In genomic region chr7:48896051-48896450, GRCm38 (mm10) we compare ENCODE assay signal across 26 mouse cellular contexts. TPM values are rescaled to one million over a fixed set of nuclear protein-coding genes. Genes with fewer than 3 reads are reported as not detected.
DNase-seq lines count a peak whose midpoint lies in the region; ATAC-seq lines count a peak whose summit lies in the region.
"Had no signal": no experiment of that assay in that cellular context is flagged by ENCODE, and none has a peak within 500 bp of the region (broad histone marks: within the 10 kb centered on the region; RNA-seq: fewer than 3 reads in every experiment).

No protein-coding gene starts in this region.

- DNase-seq in heart, postnatal 10 days = no peak
- DNase-seq in heart, postnatal 4 days = no peak
- no peak for DNase-seq in midbrain, embryonic 10.5 days (ENCODE audit: low spot score)
- DNase-seq: adrenal gland, adult 2 months; adrenal gland, postnatal 14 days; cerebellum, adult 11 months; cerebellum, adult 2 months; cerebellum, adult 9-11 months; cerebellum, postnatal 25 days; forebrain, postnatal 0 days; gastrocnemius, adult 2 months; gastrocnemius, postnatal 25 days; kidney, adult 2 months had no signal

- WGBS in heart, embryonic 11.5 days (ENCODE audit: insufficient replicate concordance) = 48% methylated on average over 4 of the region's 4 CpGs
- 22% methylated on average over 4 of the region's 4 CpGs for WGBS in heart, embryonic 14.5 days
- 87% methylated on average over 4 of the region's 4 CpGs for WGBS in midbrain, embryonic 10.5 days
- WGBS in midbrain, embryonic 16.5 days = 87% methylated on average over 4 of the region's 4 CpGs

- peaks cover 50% of the 10 kb centered on the region for H3K4me1 ChIP-seq in heart, embryonic 11.5 days (ENCODE audit: control insufficient read depth, insufficient read depth, low read length)
- H3K4me1 ChIP-seq in heart, embryonic 14.5 days (ENCODE audit: control insufficient read depth in 2 of 2, insufficient read depth in 2 of 2, low read length in 2 of 2) = peaks cover 36 to 61% of the 10 kb centered on the region in 2 experiments
- H3K4me1 ChIP-seq in midbrain, embryonic 10.5 days = peaks cover 61% of the 10 kb centered on the region
- H3K4me1 ChIP-seq in midbrain, embryonic 16.5 days (ENCODE audit: control insufficient read depth, insufficient read depth, low read length) = peaks cover 11% of the 10 kb centered on the region

- intact Hi-C loops in heart, postnatal 10 days (cut with DNase I) = no loop called here

- H3K9ac ChIP-seq in heart, embryonic 11.5 days (ENCODE audit: low read depth, low read length) = 0 out of 2 replicates have a peak overlapping the region, but pooled peaks have one; percentile 52
- H3K9ac ChIP-seq in heart, embryonic 14.5 days (ENCODE audit: low read length) = no peak overlapping the region; the same call in 1 of the 2 replicates
- no peak overlapping the region for H3K9ac ChIP-seq in midbrain, embryonic 16.5 days (ENCODE audit: low read depth, low read length)
- H3K9ac ChIP-seq: embryonic facial prominence, embryonic 12.5 days; embryonic facial prominence, embryonic 15.5 days; forebrain, postnatal 0 days; hindbrain, embryonic 12.5 days; hindbrain, embryonic 15.5 days had no signal

- no peaks in the 10 kb centered on the region for H3K9me3 ChIP-seq in heart, embryonic 11.5 days (replicated peaks; ENCODE audit: control insufficient read depth, low read length)
- no peaks in the 10 kb centered on the region for H3K9me3 ChIP-seq in heart, embryonic 14.5 days (ENCODE audit: control insufficient read depth, low read length)
- H3K9me3 ChIP-seq in midbrain, embryonic 10.5 days (replicated peaks) = no peaks in the 10 kb centered on the region
- H3K9me3 ChIP-seq in midbrain, embryonic 16.5 days (replicated peaks; ENCODE audit: control insufficient read depth, low read length, poor library complexity, severe bottlenecking) = no peaks in the 10 kb centered on the region
- H3K9me3 ChIP-seq: embryonic facial prominence, embryonic 12.5 days; embryonic facial prominence, embryonic 15.5 days; hindbrain, embryonic 12.5 days; hindbrain, embryonic 15.5 days had no signal

- H3K4me2 ChIP-seq in heart, embryonic 11.5 days = no peak overlapping the region
- peak overlapping the region; percentile 21; the same call in 1 of the 2 replicates for H3K4me2 ChIP-seq in heart, embryonic 14.5 days (ENCODE audit: low read length)
- no peak overlapping the region for H3K4me2 ChIP-seq in midbrain, embryonic 16.5 days (ENCODE audit: low read length)
- H3K4me2 ChIP-seq: embryonic facial prominence, embryonic 12.5 days; embryonic facial prominence, embryonic 15.5 days; hindbrain, embryonic 12.5 days; hindbrain, embryonic 15.5 days had no signal

- H3K4me3 ChIP-seq in heart, embryonic 11.5 days (ENCODE audit: low read depth, low read length) = no peak overlapping the region
- no peak overlapping the region for H3K4me3 ChIP-seq in heart, embryonic 14.5 days (ENCODE audit: control insufficient read depth in 1 of 2, insufficient read depth in 1 of 2, low read depth in 1 of 2, low read length in 2 of 2)
- H3K4me3 ChIP-seq in midbrain, embryonic 10.5 days = no peak overlapping the region
- H3K4me3 ChIP-seq in midbrain, embryonic 16.5 days (ENCODE audit: low read depth, low read length) = no peak overlapping the region
- H3K4me3 ChIP-seq: embryonic facial prominence, embryonic 12.5 days; embryonic facial prominence, embryonic 15.5 days; gastrocnemius, adult 2 months; hindbrain, embryonic 12.5 days; hindbrain, embryonic 15.5 days had no signal

- no peak for ATAC-seq in heart, embryonic 11.5 days (replicated peaks; ENCODE audit: insufficient number of reproducible peaks, low FRiP score, low TSS enrichment)
- peak; percentile 57; the same call in 1 of the 2 replicates for ATAC-seq in heart, embryonic 14.5 days (ENCODE audit: insufficient number of reproducible peaks, insufficient read depth, low FRiP score, low read depth)
- ATAC-seq in midbrain, embryonic 16.5 days = no peak
- ATAC-seq: CD4-positive, CD25-positive, alpha-beta regulatory T cell, adult 4 months; forebrain, embryonic 14.5 days; forebrain, postnatal 0 days; intestine, postnatal 0 days had no signal

- no peaks in the 10 kb centered on the region for H3K27me3 ChIP-seq in heart, embryonic 11.5 days (ENCODE audit: control insufficient read depth, insufficient read depth, low read length)
- H3K27me3 ChIP-seq in heart, embryonic 14.5 days (ENCODE audit: control insufficient read depth, insufficient read depth, low read length) = no peaks in the 10 kb centered on the region
- H3K27me3 ChIP-seq in midbrain, embryonic 10.5 days (ENCODE audit: low read depth, poor library complexity, severe bottlenecking) = peaks cover 85% of the 10 kb centered on the region
- H3K27me3 ChIP-seq in midbrain, embryonic 16.5 days (ENCODE audit: control insufficient read depth, insufficient read depth, low read depth, low read length) = 0 out of 2 replicates have a peak, but pooled peaks cover 3% of the 10 kb centered on the region

- no peaks in the 10 kb centered on the region for H3K36me3 ChIP-seq in heart, embryonic 11.5 days (ENCODE audit: control insufficient read depth, insufficient read depth, low read length)
- no peaks in the 10 kb centered on the region for H3K36me3 ChIP-seq in heart, embryonic 14.5 days (ENCODE audit: control insufficient read depth, insufficient read depth, low read length)
- no peaks in the 10 kb centered on the region for H3K36me3 ChIP-seq in midbrain, embryonic 10.5 days
- H3K36me3 ChIP-seq in midbrain, embryonic 16.5 days (ENCODE audit: control insufficient read depth, insufficient read depth, low read length) = no peaks in the 10 kb centered on the region
- H3K36me3 ChIP-seq: embryonic facial prominence, embryonic 12.5 days; embryonic facial prominence, embryonic 15.5 days; hindbrain, embryonic 12.5 days; hindbrain, embryonic 15.5 days had no signal

- H3K27ac ChIP-seq in heart, embryonic 11.5 days (ENCODE audit: low read depth, low read length) = peak overlapping the region; percentile 82
- peak overlapping the region; percentile 69 for H3K27ac ChIP-seq in heart, embryonic 14.5 days (replicated peaks in 1 of 2; ENCODE audit: control insufficient read depth in 1 of 2, insufficient read depth in 1 of 2, low read depth in 2 of 2, low read length in 2 of 2)
- peak overlapping the region; percentile 49; the same call in 1 of the 2 replicates for H3K27ac ChIP-seq in midbrain, embryonic 10.5 days (replicated peaks)
- no peak overlapping the region for H3K27ac ChIP-seq in midbrain, embryonic 16.5 days (ENCODE audit: low read length)
- H3K27ac ChIP-seq: embryonic facial prominence, embryonic 12.5 days; embryonic facial prominence, embryonic 15.5 days; gastrocnemius, adult 2 months; hindbrain, embryonic 12.5 days; hindbrain, embryonic 15.5 days had no signal

RNA-seq across cellular contexts. Expression of gene Nav2, which starts 12.5 kb away (rescaled TPM):
- 22.4 and 32.2 TPM in 2 replicates for polyA plus RNA-seq in heart, embryonic 11.5 days (2014; fragmentation: Nextera tagmentation; extraction: Ambion mirVana)
- total RNA-seq in heart, postnatal 10 days (2021) = 10 to 100 TPM; 79.7 to 82.1 TPM
- 34.9 and 37.7 TPM in 2 replicates for polyA plus RNA-seq in heart, embryonic 14.5 days (2014; fragmentation: Nextera tagmentation; extraction: Ambion mirVana)
- 100 to 1,000 TPM; 106 to 112 TPM for total RNA-seq in heart, postnatal 4 days (2021)
- polyA plus RNA-seq in midbrain, embryonic 10.5 days (2016; fragmentation: Nextera tagmentation; extraction: Ambion mirVana) = 13.7 and 19.4 TPM in 2 replicates
- 21.5 and 23.6 TPM in 2 replicates for polyA plus RNA-seq in midbrain, embryonic 16.5 days (2015; fragmentation: Nextera tagmentation; extraction: Ambion mirVana)

RNA-seq across cellular contexts. Expression of gene E2f8, which starts 14.7 kb away (rescaled TPM):
- 20.7 and 22.7 TPM in 2 replicates for polyA plus RNA-seq in heart, embryonic 11.5 days (2014; fragmentation: Nextera tagmentation; extraction: Ambion mirVana)
- total RNA-seq in heart, postnatal 10 days (2021) = 1 to 10 TPM; 4.7 to 4.8 TPM
- 16.6 and 16.9 TPM in 2 replicates for polyA plus RNA-seq in heart, embryonic 14.5 days (2014; fragmentation: Nextera tagmentation; extraction: Ambion mirVana)
- total RNA-seq in heart, postnatal 4 days (2021) = 10 to 100 TPM; 17.6 to 18.5 TPM
- 17.1 and 18.8 TPM in 2 replicates for polyA plus RNA-seq in midbrain, embryonic 10.5 days (2016; fragmentation: Nextera tagmentation; extraction: Ambion mirVana)
- polyA plus RNA-seq in midbrain, embryonic 16.5 days (2015; fragmentation: Nextera tagmentation; extraction: Ambion mirVana) = 1.5 and 1.7 TPM in 2 replicates
- total RNA-seq: gastrocnemius, adult 2 months had no signal

RNA-seq across cellular contexts. Expression of gene Csrp3, which starts 48.2 kb away (rescaled TPM):
- 1,436 and 1,472 TPM in 2 replicates for polyA plus RNA-seq in heart, embryonic 11.5 days (2014; fragmentation: Nextera tagmentation; extraction: Ambion mirVana)
- total RNA-seq in heart, postnatal 10 days (2021) = 1,000 to 10,000 TPM; 1,601 to 1,720 TPM
- polyA plus RNA-seq in heart, embryonic 14.5 days (2014; fragmentation: Nextera tagmentation; extraction: Ambion mirVana) = 1,942 and 2,129 TPM in 2 replicates
- 1,000 to 10,000 TPM; 1,381 to 1,460 TPM for total RNA-seq in heart, postnatal 4 days (2021)
- 0.22 TPM in 1 of 2 replicates, not detected in the other for polyA plus RNA-seq in midbrain, embryonic 10.5 days (2016; fragmentation: Nextera tagmentation; extraction: Ambion mirVana)
- polyA plus RNA-seq in midbrain, embryonic 16.5 days (2015; fragmentation: Nextera tagmentation; extraction: Ambion mirVana) = 0.25 TPM in 1 of 2 replicates, not detected in the other
- total RNA-seq: adrenal gland, adult 2 months; forebrain, postnatal 0 days had no signal
- polyA plus RNA-seq: adrenal gland, adult 2 months; CD4-positive, CD25-positive, alpha-beta regulatory T cell, adult 4 months; cerebellum, adult 2 months; forebrain, embryonic 11.5 days; forebrain, embryonic 14.5 days; forebrain, postnatal 0 days; frontal cortex, adult 2 months; intestine, embryonic 14.5 days had no signal

Comparison
In these comparisons a context has a peak if more than half of its experiments do, and no peak if none do; other contexts are left out.
1. RNA of gene Csrp3, which starts 48.2 kb away (polyA plus RNA-seq): 1,942 to 2,129 TPM in heart, embryonic 14.5 days and 1,436 to 1,472 TPM in heart, embryonic 11.5 days; 0.22 TPM in midbrain, embryonic 10.5 days and 0.25 TPM in midbrain, embryonic 16.5 days; every median in the first group is over 1,000 times any median in the second.